Mouse (Mus musculus) small intestine, adult 2 months (tissue): ENCODE measurements around the gene Zbtb34. TPM values are rescaled to one million over a fixed set of nuclear protein-coding genes. Genes with fewer than 3 reads are reported as not detected.

Source experiments
- H3K27ac ChIP-seq: fragments of 200-500 bp; 2 replicates; pipeline ENCODE4 v1.5.1; 2012; ENCODE audit warnings: low read depth, low read length, control low read depth, inconsistent platforms; ENCODE audit not compliant: insufficient read depth
- H3K27me3 ChIP-seq: fragments of 200-500 bp; 2 replicates; pipeline ENCODE4 v1.6.1; 2012; ENCODE audit warnings: mild to moderate bottlenecking, moderate library complexity, low read length, inconsistent platforms; ENCODE audit not compliant: control insufficient read depth, insufficient read depth
- H3K36me3 ChIP-seq: fragments of 200-500 bp; 2 replicates; pipeline ENCODE4 v1.6.1; 2012; ENCODE audit warnings: mild to moderate bottlenecking, low read length, control low read depth, inconsistent platforms; ENCODE audit not compliant: control insufficient read depth, insufficient read depth
- H3K4me1 ChIP-seq: fragments of 200-500 bp; 2 replicates; pipeline ENCODE4 v1.6.1; 2012; ENCODE audit warnings: low read length, inconsistent platforms, mixed read lengths; ENCODE audit not compliant: control insufficient read depth, insufficient read depth, insufficient read length
- H3K4me3 ChIP-seq: fragments of 200-500 bp; 2 replicates; pipeline ENCODE4 v1.5.1; 2012; ENCODE audit warnings: low read depth, mild to moderate bottlenecking, control low read depth, inconsistent platforms, low read length, moderate library complexity
- CTCF ChIP-seq: fragments of 200-500 bp; IDR thresholded peaks from 2 replicates; pipeline ENCODE4 v1.5.1; 2012; ENCODE audit warnings: low read depth, mild to moderate bottlenecking, control low read depth, inconsistent platforms, low read length, moderate library complexity, mixed read lengths; ENCODE audit not compliant: insufficient replicate concordance, insufficient read length; ENCODE audit errors: extremely low read depth
- POLR2A ChIP-seq: fragments of 200-500 bp; IDR thresholded peaks from 2 replicates; pipeline ENCODE4 v1.6.1; 2012; ENCODE audit warnings: low read depth, mild to moderate bottlenecking, control low read depth, inconsistent platforms, low read length, moderate library complexity
- WGBS: fragments of 180-500 bp; shearing (Covaris S2); methylation state at CpG from one replicate; pipeline ENCODE4 v1.1.7; 2018; 5-methylcytosine and 5-hydroxymethylcytosine counted together
- polyA plus RNA-seq: library from polyadenylated mRNA; depleted of rRNA; stranded (reverse); fragments of >200 nt; gene quantifications from 2 replicates; pipeline ENCODE4 v1.2.3, GENCODE M21; 2012

The Zbtb34 gene
- polyA plus RNA-seq, 1 experiment: 4.2 TPM

GRCm38 (mm10) chr2:33401217-33401616 lies 29.9 kb downstream of the Zbtb34 start:
- TF ChIP-seq CTCF (peak; percentile 46; the same call in 1 of the 2 replicates), POLR2A (no peak)
- 38% methylated on average over 3 of the region's 3 CpGs for whole genome bisulfite sequencing
- Histone ChIP-seq H3K27ac (no peak overlapping the region), H3K36me3 (no peaks in the 10 kb centered on the region), H3K27me3 (0 out of 2 replicates have a peak, but pooled peaks cover 1% of the 10 kb centered on the region), H3K4me3 (no peak overlapping the region), H3K4me1 (no peaks in the 10 kb centered on the region)

GRCm38 (mm10) chr2:33400541-33400940 lies 30.6 kb downstream of the Zbtb34 start:
- 79% methylated on average over 5 of the region's 5 CpGs for WGBS
- Histone ChIP-seq H3K27me3 (0 out of 2 replicates have a peak, but pooled peaks cover 3% of the 10 kb centered on the region), H3K4me1 (no peaks in the 10 kb centered on the region), H3K4me3 (no peak overlapping the region), H3K36me3 (no peaks in the 10 kb centered on the region), H3K27ac (no peak overlapping the region)
- TF ChIP-seq POLR2A (no peak), CTCF (no peak)

GRCm38 (mm10) chr2:33399091-33399490 lies 32.0 kb downstream of the Zbtb34 start:
- H3K4me3 ChIP-seq: no peak overlapping the region
- H3K27ac ChIP-seq: no peak overlapping the region
- TF ChIP-seq POLR2A (no peak), CTCF (no peak)
- no peaks in the 10 kb centered on the region for H3K4me1 ChIP-seq
- 67% methylated on average over 7 of the region's 7 CpGs for WGBS
- peaks cover 4% of the 10 kb centered on the region; the same call in 1 of the 2 replicates for H3K27me3 ChIP-seq
- H3K36me3 ChIP-seq: no peaks in the 10 kb centered on the region

- H3K4me1 ChIP-seq: no peaks in the 10 kb centered on the region
- peaks cover 7% of the 10 kb centered on the region; the same call in 1 of the 2 replicates for H3K27me3 ChIP-seq
- H3K4me3 ChIP-seq: no peak overlapping the region
- TF ChIP-seq CTCF (no peak), POLR2A (no peak)
- H3K27ac ChIP-seq: no peak overlapping the region
- H3K36me3 ChIP-seq: no peaks in the 10 kb centered on the region
- WGBS: 65% methylated on average over 4 of the region's 4 CpGs
Measured at GRCm38 (mm10) chr2:33397036-33397435, 34.1 kb downstream of the Zbtb34 start.

- no peak overlapping the region for H3K27ac ChIP-seq
- no peaks in the 10 kb centered on the region for H3K4me1 ChIP-seq
- H3K4me3 ChIP-seq: no peak overlapping the region
- TF ChIP-seq POLR2A: no peak
- no peak for TF ChIP-seq CTCF
- no peaks in the 10 kb centered on the region for H3K36me3 ChIP-seq
- WGBS: 87% methylated on average over 2 of the region's 2 CpGs
- H3K27me3 ChIP-seq: peaks cover 7% of the 10 kb centered on the region; the same call in 1 of the 2 replicates
Measured at GRCm38 (mm10) chr2:33395053-33395452, 36.1 kb downstream of the Zbtb34 start.

GRCm38 (mm10) chr2:33393951-33394635 lies 37.0 kb downstream of the Zbtb34 start:
- no peaks in the 10 kb centered on the region for H3K4me1 ChIP-seq
- H3K27me3 ChIP-seq: peaks cover 7% of the 10 kb centered on the region; the same call in 1 of the 2 replicates
- WGBS: 60% methylated on average over 11 of the region's 11 CpGs
- TF ChIP-seq POLR2A (no peak), CTCF (no peak)
- no peak overlapping the region for H3K4me3 ChIP-seq
- H3K36me3 ChIP-seq: no peaks in the 10 kb centered on the region
- no peak overlapping the region for H3K27ac ChIP-seq

- no peak for TF ChIP-seq POLR2A
- no peak for TF ChIP-seq CTCF
- no peak overlapping the region for H3K27ac ChIP-seq
Measured at GRCm38 (mm10) chr2:33393021-33393420, 38.1 kb downstream of the Zbtb34 start.

GRCm38 (mm10) chr2:33371648-33372408 lies 59.3 kb downstream of the Zbtb34 start:
- 30% methylated on average over 18 of the region's 18 CpGs for WGBS
- Histone ChIP-seq H3K4me3 (peak overlapping the region; percentile 55), H3K36me3 (no peaks in the 10 kb centered on the region; the same call in 1 of the 2 replicates), H3K4me1 (peaks cover 10% of the 10 kb centered on the region; the same call in 1 of the 2 replicates), H3K27ac (no peak overlapping the region), H3K27me3 (no peaks in the 10 kb centered on the region)
- TF ChIP-seq CTCF (no peak), POLR2A (no peak)

More at GRCm38 (mm10) chr2:33393021-33393420, 38.1 kb downstream of the Zbtb34 start:
- Histone ChIP-seq H3K36me3 (no peaks in the 10 kb centered on the region), H3K27me3 (peaks cover 11% of the 10 kb centered on the region; the same call in 1 of the 2 replicates), H3K4me1 (no peaks in the 10 kb centered on the region), H3K4me3 (no peak overlapping the region)
